In genomic region chr2:156278226-156279017, GRCm38 (mm10) we compare ENCODE assay signal across 8 mouse cellular contexts. TPM values are rescaled to one million over a fixed set of nuclear protein-coding genes. Genes with fewer than 3 reads are reported as not detected.
DNase-seq lines count a peak whose midpoint lies in the region; ATAC-seq and TF ChIP-seq lines count a peak whose summit lies in the region.

No protein-coding gene starts in this region.

- no peak overlapping the region for H3K9ac ChIP-seq in lung, embryonic 15.5 days

- TF ChIP-seq POLR2A in thymus, adult 2 months (IDR thresholded peaks at IDR 0.05; ENCODE audit: control insufficient read depth, extremely low read depth, insufficient read depth, low read length, poor library complexity), result no peak

- no peak overlapping the region for H3K4me3 ChIP-seq in hindbrain, embryonic 10.5 days
- no peak overlapping the region for H3K4me3 ChIP-seq in lung, embryonic 15.5 days
- H3K4me3 ChIP-seq in thymus, adult 2 months (ENCODE audit: control insufficient read depth, insufficient read depth, low read length), result no peak overlapping the region

- WGBS in hindbrain, embryonic 10.5 days, result 63% methylated on average over 4 of the region's 4 CpGs
- 37% methylated on average over 4 of the region's 4 CpGs for WGBS in lung, embryonic 15.5 days
- 26% methylated on average over 4 of the region's 4 CpGs for WGBS in thymus, adult 2 months

- H3K9me3 ChIP-seq in hindbrain, embryonic 10.5 days, result no peaks in the 10 kb centered on the region
- no peaks in the 10 kb centered on the region for H3K9me3 ChIP-seq in lung, embryonic 15.5 days

- ATAC-seq in lung, embryonic 15.5 days (ENCODE audit: borderline replicate concordance, extremely low read depth, low FRiP score, low TSS enrichment), result peak; percentile 70; the same call in 1 of the 2 replicates

- H3K36me3 ChIP-seq in hindbrain, embryonic 10.5 days, result peaks cover 80% of the 10 kb centered on the region
- peaks cover 14% of the 10 kb centered on the region; the same call in 1 of the 2 replicates for H3K36me3 ChIP-seq in lung, embryonic 15.5 days
- H3K36me3 ChIP-seq in thymus, adult 2 months (ENCODE audit: control insufficient read depth, insufficient read depth, low read length), result peaks cover 5% of the 10 kb centered on the region

- H3K27ac ChIP-seq in hindbrain, embryonic 10.5 days, result no peak overlapping the region
- H3K27ac ChIP-seq in lung, embryonic 15.5 days, result no peak overlapping the region
- no peak overlapping the region for H3K27ac ChIP-seq in thymus, adult 2 months (ENCODE audit: control insufficient read depth, insufficient read depth, low read length)

- H3K27me3 ChIP-seq in hindbrain, embryonic 10.5 days (ENCODE audit: insufficient read depth, poor library complexity, severe bottlenecking), result no peaks in the 10 kb centered on the region
- no peaks in the 10 kb centered on the region for H3K27me3 ChIP-seq in lung, embryonic 15.5 days
- no peaks in the 10 kb centered on the region for H3K27me3 ChIP-seq in thymus, adult 2 months (ENCODE audit: control insufficient read depth, insufficient read depth, low read length)

- DNase-seq in MN1 (ENCODE audit: low spot score), result peak; percentile 92
- peak; percentile 79 for DNase-seq in cerebellum, adult 9-11 months
- DNase-seq in frontal cortex, adult 2 months (ENCODE audit: extremely low spot score in 1 of 2, low spot score in 1 of 2), result peak; percentile 79 to 92
- peak; percentile 75 for DNase-seq in hindbrain, embryonic 10.5 days (ENCODE audit: low spot score)
- DNase-seq in layer of hippocampus, adult 9-10 months (ENCODE audit: low spot score), result peak; percentile 83
- peak; percentile 71 for DNase-seq in ovary, adult 18-20 months (ENCODE audit: low spot score)
- peak; percentile 87 for DNase-seq in thymus, adult 2 months

- H3K4me2 ChIP-seq in lung, embryonic 15.5 days, result no peak overlapping the region

- 0 out of 2 replicates have a peak, but pooled peaks cover 2% of the 10 kb centered on the region for H3K4me1 ChIP-seq in hindbrain, embryonic 10.5 days (replicated peaks)
- H3K4me1 ChIP-seq in lung, embryonic 15.5 days, result no peaks in the 10 kb centered on the region
- H3K4me1 ChIP-seq in thymus, adult 2 months (replicated peaks; ENCODE audit: control insufficient read depth, insufficient read depth, low read length), result peaks cover 9% of the 10 kb centered on the region

- no peak for TF ChIP-seq CTCF in thymus, adult 2 months (IDR thresholded peaks at IDR 0.05; ENCODE audit: borderline replicate concordance, control insufficient read depth, extremely low read depth, insufficient read depth, low read length, poor library complexity)

RNA-seq across cellular contexts. Expression of gene Cnbd2, which starts 33.7 kb away (rescaled TPM):
- 7.8 and 8.9 TPM in 2 replicates for polyA plus RNA-seq in frontal cortex, adult 2 months (2012; rRNA removed)
- 3.7 TPM in 2 replicates for polyA plus RNA-seq in hindbrain, embryonic 10.5 days (2016; fragmentation: Nextera tagmentation; extraction: Ambion mirVana)
- 3.7 and 4.0 TPM in 2 replicates for polyA plus RNA-seq in lung, embryonic 15.5 days (2015; fragmentation: Nextera tagmentation; extraction: Ambion mirVana)
- polyA plus RNA-seq in thymus, adult 2 months (2012; rRNA removed), result 0.94 and 1.6 TPM in 2 replicates

RNA-seq across cellular contexts. Expression of gene Scand1, which starts 34.1 kb away (rescaled TPM):
- 78.0 and 85.3 TPM in 2 replicates for polyA plus RNA-seq in frontal cortex, adult 2 months (2012; rRNA removed)
- 62.2 and 96.5 TPM in 2 replicates for polyA plus RNA-seq in hindbrain, embryonic 10.5 days (2016; fragmentation: Nextera tagmentation; extraction: Ambion mirVana)
- 64.7 and 68.5 TPM in 2 replicates for polyA plus RNA-seq in lung, embryonic 15.5 days (2015; fragmentation: Nextera tagmentation; extraction: Ambion mirVana)
- 326 and 425 TPM in 2 replicates for polyA plus RNA-seq in thymus, adult 2 months (2012; rRNA removed)
